Mouse (Mus musculus) erythroblast, adult 5-6 weeks (primary cell): ENCODE data around the gene Herc6. TPM values are rescaled to one million over a fixed set of nuclear protein-coding genes. Genes with fewer than 3 reads are reported as not detected.
A peak's percentile ranks its signal among the peaks of the same experiment; 100 is the strongest.

Source experiments
- ATAC-seq: replicated peaks from 2 replicates; pipeline ENCODE4 v1.8.0; 2016; ENCODE audit warnings: moderate number of reproducible peaks, mild to moderate bottlenecking, moderate TSS enrichment, inconsistent platforms; ENCODE audit not compliant: poor library complexity, low FRiP score, severe bottlenecking
- total RNA-seq, 2 experiments: library from RNA; stranded (forward) in 1 of 2; stranded (reverse) in 1 of 2; fragments of 150-400 nt in 1 of 2; fragments of 200-764, 138-1000 nt in 1 of 2; gene quantifications; 2 replicates each; pipeline versions ENCODE4 v1.2.3 to v1.2.4; 2015 to 2017; ENCODE audit warnings: low replicate concordance in 2 of 2

Herc6 gene
- total RNA-seq, 2 experiments from 2014 or later, result 83.4 to 95.7 TPM

- ATAC-seq, result no peak
These were observed 125.9 kb downstream of the Herc6 start for GRCm38 (mm10) chr6:57706721-57707120.

DNA sequence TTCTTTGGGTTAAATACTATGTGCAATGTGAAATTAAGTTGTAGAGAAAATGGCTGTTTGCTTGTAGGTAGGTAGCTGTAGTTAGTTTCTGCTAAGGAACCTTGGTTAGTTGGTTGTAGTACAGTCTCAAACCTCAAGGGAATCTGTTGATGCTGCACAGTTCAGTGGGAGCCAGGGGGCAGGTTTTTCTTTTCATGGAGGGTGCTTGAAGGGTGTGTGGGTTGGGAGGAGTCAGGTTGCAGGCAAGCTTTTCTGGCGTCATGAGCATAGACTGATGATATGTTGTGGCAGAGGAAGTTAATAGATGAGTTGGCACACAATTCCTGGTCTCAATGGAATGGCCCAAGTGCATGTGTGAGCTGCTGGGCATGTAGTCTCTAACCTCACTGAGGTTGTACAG, 130.9 kb downstream of the Herc6 start:
- ATAC-seq, result peak; percentile 75

Other genes with a start within 250 kb of the Herc6 start
- not detected in 2 replicates for gene Vmn1r17, start 217.3 kb upstream of the Herc6 start, total RNA-seq (2015; ENCODE audit: low replicate concordance)
- not detected in 2 replicates for gene Vmn1r17, start 217.3 kb upstream of the Herc6 start, total RNA-seq (2017; ENCODE audit: low replicate concordance)
- gene Vmn1r18, start 185.2 kb upstream of the Herc6 start, total RNA-seq (2015; ENCODE audit: low replicate concordance), result not detected in 2 replicates
- 0.56 TPM in 1 of 2 replicates, not detected in the other for gene Vmn1r18, start 185.2 kb upstream of the Herc6 start, total RNA-seq (2017; ENCODE audit: low replicate concordance)
- not detected in 2 replicates for gene Vmn1r19, start 177.2 kb upstream of the Herc6 start, total RNA-seq (2015; ENCODE audit: low replicate concordance)
- not detected in 2 replicates for gene Vmn1r19, start 177.2 kb upstream of the Herc6 start, total RNA-seq (2017; ENCODE audit: low replicate concordance)
- gene Vmn1r20, start 152.1 kb upstream of the Herc6 start, total RNA-seq (2015; ENCODE audit: low replicate concordance), result not detected in 2 replicates
- gene Vmn1r20, start 152.1 kb upstream of the Herc6 start, total RNA-seq (2017; ENCODE audit: low replicate concordance), result 0.14 TPM in 1 of 2 replicates, not detected in the other
- gene Ppm1k, start 45.5 kb upstream of the Herc6 start, total RNA-seq (2015; ENCODE audit: low replicate concordance), result 0.38 and 1.0 TPM in 2 replicates
- gene Ppm1k, start 45.5 kb upstream of the Herc6 start, total RNA-seq (2017; ENCODE audit: low replicate concordance), result 1.4 and 1.7 TPM in 2 replicates
- gene Pyurf, start 111.1 kb downstream of the Herc6 start, total RNA-seq (2015; ENCODE audit: low replicate concordance), result 7.1 and 7.7 TPM in 2 replicates
- 16.4 and 20.8 TPM in 2 replicates for gene Pyurf, start 111.1 kb downstream of the Herc6 start, total RNA-seq (2017; ENCODE audit: low replicate concordance)
- 13.1 and 21.7 TPM in 2 replicates for gene Lancl2, start 121.5 kb downstream of the Herc6 start, total RNA-seq (2015; ENCODE audit: low replicate concordance)
- 26.2 and 45.4 TPM in 2 replicates for gene Lancl2, start 121.5 kb downstream of the Herc6 start, total RNA-seq (2017; ENCODE audit: low replicate concordance)
- 270 and 296 TPM in 2 replicates for gene Vopp1, start 244.2 kb downstream of the Herc6 start, total RNA-seq (2015; ENCODE audit: low replicate concordance)
- 358 and 528 TPM in 2 replicates for gene Vopp1, start 244.2 kb downstream of the Herc6 start, total RNA-seq (2017; ENCODE audit: low replicate concordance)